Mouse (Mus musculus) liver, postnatal 0 days (tissue): ENCODE measurements around the gene Med8.

Source experiments
- CTCF ChIP-seq: sonication (generic); IDR thresholded peaks from 2 replicates; pipeline ENCODE4 v1.5.1; 2016; ENCODE audit warnings: antibody characterized with exemption, low read depth
- EP300 ChIP-seq: IDR thresholded peaks from 2 replicates; pipeline ENCODE4 v1.6.1; 2016; ENCODE audit warnings: antibody characterized with exemption, low read depth, mild to moderate bottlenecking

- no peak for TF ChIP-seq CTCF
- no peak for TF ChIP-seq EP300
Measured at GRCm38 (mm10) chr4:118367551-118367950, 41.6 kb upstream of the Med8 start.
